Mouse (Mus musculus) C2C12 (cell line): ENCODE data around the gene Tubgcp4.

Experiments
- CEBPB ChIP-seq: IDR thresholded peaks from one replicate; pipeline ENCODE4 v1.6.1; 2011; ENCODE audit warnings: low read depth, mild to moderate bottlenecking, control low read depth, moderate library complexity
- CTCF ChIP-seq: IDR thresholded peaks from one replicate; pipeline ENCODE4 v1.5.1; 2011; ENCODE audit not compliant: control insufficient read depth, insufficient read depth, insufficient read length
- FOSL1 ChIP-seq: IDR thresholded peaks from one replicate; pipeline ENCODE4 v1.8.0; 2011; ENCODE audit warnings: mild to moderate bottlenecking, low read length; ENCODE audit not compliant: poor library complexity, insufficient read depth, severe bottlenecking
- MAX ChIP-seq: IDR thresholded peaks from one replicate; pipeline ENCODE4 v1.6.1; 2011; ENCODE audit warnings: mild to moderate bottlenecking, control low read depth
- MYOD1 ChIP-seq: IDR thresholded peaks from one replicate; pipeline ENCODE4 v1.6.1; 2011; ENCODE audit warnings: low read depth; ENCODE audit not compliant: control insufficient read depth, insufficient read length
- MYOG ChIP-seq: IDR thresholded peaks from one replicate; pipeline ENCODE4 v1.6.1; 2011; ENCODE audit not compliant: control insufficient read depth, insufficient read length; ENCODE audit errors: extremely low read depth
- USF1 ChIP-seq: IDR thresholded peaks from one replicate; pipeline ENCODE4 v1.6.1; 2011; ENCODE audit warnings: low read depth, mild to moderate bottlenecking, control low read depth, moderate library complexity

- TF ChIP-seq USF1, result no peak
- no peak for TF ChIP-seq MYOG
- TF ChIP-seq CTCF, result no peak
- no peak for TF ChIP-seq MAX
- no peak for TF ChIP-seq FOSL1
- no peak for TF ChIP-seq MYOD1
- TF ChIP-seq CEBPB, result peak; percentile 13
Observed at GRCm38 (mm10) chr2:121132822-121133221, 37.6 kb upstream of the Tubgcp4 start.
